Mouse (Mus musculus): ENCODE data around the gene Scamp4. TPM values are rescaled to one million over a fixed set of nuclear protein-coding genes. Genes with fewer than 3 reads are reported as not detected.

The Scamp4 gene
- polyA plus RNA-seq, 1 experiment from 2014 or later = 52.0 TPM

Small RNA genes within 50 kb of the gene (microRNA-seq; reads per million reads assigned to microRNA genes)
- gene Mir6912 = 1.5 reads per million

Other genes starting within 250 kb of the Scamp4 start
- 0.12 TPM in 1 of 2 replicates, not detected in the other for gene Plk5, start 246.4 kb upstream of the Scamp4 start, polyA plus RNA-seq (2015; fragmentation: Nextera tagmentation; extraction: Ambion mirVana)
- 1.0 and 1.1 TPM in 2 replicates for gene Mex3d, start 215.2 kb upstream of the Scamp4 start, polyA plus RNA-seq (2015; fragmentation: Nextera tagmentation; extraction: Ambion mirVana)
- 81.2 and 87.4 TPM in 2 replicates for gene Mbd3, start 203.3 kb upstream of the Scamp4 start, polyA plus RNA-seq (2015; fragmentation: Nextera tagmentation; extraction: Ambion mirVana)
- 474 and 603 TPM in 2 replicates for gene Uqcr11, start 196.0 kb upstream of the Scamp4 start, polyA plus RNA-seq (2015; fragmentation: Nextera tagmentation; extraction: Ambion mirVana)
- 55.2 and 56.2 TPM in 2 replicates for gene Tcf3, start 169.2 kb upstream of the Scamp4 start, polyA plus RNA-seq (2015; fragmentation: Nextera tagmentation; extraction: Ambion mirVana)
- gene Onecut3, start 108.0 kb upstream of the Scamp4 start, polyA plus RNA-seq (2015; fragmentation: Nextera tagmentation; extraction: Ambion mirVana) = 0.02 TPM in 1 of 2 replicates, not detected in the other
- gene Atp8b3, start 63.7 kb upstream of the Scamp4 start, polyA plus RNA-seq (2015; fragmentation: Nextera tagmentation; extraction: Ambion mirVana) = 0.02 and 0.03 TPM in 2 replicates
- 13.4 and 13.8 TPM in 2 replicates for gene Rexo1, start 41.3 kb upstream of the Scamp4 start, polyA plus RNA-seq (2015; fragmentation: Nextera tagmentation; extraction: Ambion mirVana)
- gene Klf16, start 25.6 kb upstream of the Scamp4 start, polyA plus RNA-seq (2015; fragmentation: Nextera tagmentation; extraction: Ambion mirVana) = 13.4 and 14.1 TPM in 2 replicates
- gene Abhd17a, start 12.5 kb upstream of the Scamp4 start, polyA plus RNA-seq (2015; fragmentation: Nextera tagmentation; extraction: Ambion mirVana) = 45.1 and 51.7 TPM in 2 replicates
- 5.7 and 6.3 TPM in 2 replicates for gene Adat3, start within 50 bp of the Scamp4 start, polyA plus RNA-seq (2015; fragmentation: Nextera tagmentation; extraction: Ambion mirVana)
- 1.4 and 1.5 TPM in 2 replicates for gene Gm49322, start 3.1 kb downstream of the Scamp4 start, polyA plus RNA-seq (2015; fragmentation: Nextera tagmentation; extraction: Ambion mirVana)
- 46.0 and 51.1 TPM in 2 replicates for gene Csnk1g2, start 20.0 kb downstream of the Scamp4 start, polyA plus RNA-seq (2015; fragmentation: Nextera tagmentation; extraction: Ambion mirVana)
- 11.5 and 12.7 TPM in 2 replicates for gene Btbd2, start 54.2 kb downstream of the Scamp4 start, polyA plus RNA-seq (2015; fragmentation: Nextera tagmentation; extraction: Ambion mirVana)
- gene Mknk2, start 75.2 kb downstream of the Scamp4 start, polyA plus RNA-seq (2015; fragmentation: Nextera tagmentation; extraction: Ambion mirVana) = 71.4 and 73.8 TPM in 2 replicates
- 31.6 and 38.5 TPM in 2 replicates for gene Mob3a, start 99.1 kb downstream of the Scamp4 start, polyA plus RNA-seq (2015; fragmentation: Nextera tagmentation; extraction: Ambion mirVana)
- gene Izumo4, start 99.3 kb downstream of the Scamp4 start, polyA plus RNA-seq (2015; fragmentation: Nextera tagmentation; extraction: Ambion mirVana) = 6.1 and 7.5 TPM in 2 replicates
- 24.9 and 25.6 TPM in 2 replicates for gene Ap3d1, start 139.4 kb downstream of the Scamp4 start, polyA plus RNA-seq (2015; fragmentation: Nextera tagmentation; extraction: Ambion mirVana)
- gene Dot1l, start 152.3 kb downstream of the Scamp4 start, polyA plus RNA-seq (2015; fragmentation: Nextera tagmentation; extraction: Ambion mirVana) = 7.4 and 7.8 TPM in 2 replicates
- gene Sf3a2, start 195.3 kb downstream of the Scamp4 start, polyA plus RNA-seq (2015; fragmentation: Nextera tagmentation; extraction: Ambion mirVana) = 35.7 and 48.5 TPM in 2 replicates
- 97.5 and 105 TPM in 2 replicates for gene Plekhj1, start 195.8 kb downstream of the Scamp4 start, polyA plus RNA-seq (2015; fragmentation: Nextera tagmentation; extraction: Ambion mirVana)
- gene Amh, start 202.4 kb downstream of the Scamp4 start, polyA plus RNA-seq (2015; fragmentation: Nextera tagmentation; extraction: Ambion mirVana) = not detected in 2 replicates
- 0.20 and 0.38 TPM in 2 replicates for gene Jsrp1, start 210.6 kb downstream of the Scamp4 start, polyA plus RNA-seq (2015; fragmentation: Nextera tagmentation; extraction: Ambion mirVana)
- gene Oaz1, start 223.8 kb downstream of the Scamp4 start, polyA plus RNA-seq (2015; fragmentation: Nextera tagmentation; extraction: Ambion mirVana) = 1,324 and 1,529 TPM in 2 replicates
- gene Lingo3, start 241.2 kb downstream of the Scamp4 start, polyA plus RNA-seq (2015; fragmentation: Nextera tagmentation; extraction: Ambion mirVana) = not detected in 2 replicates